Mouse (Mus musculus) spleen, postnatal 10 days (tissue): Measurements from ENCODE around the gene Olfr1095.

ENCODE experiments used
- DNase-seq, 2 experiments: peaks; one replicate each; pipeline ENCODE4 v3.0.0; 2021 to 2022; ENCODE audit warnings: low spot score in 2 of 2

The Olfr1095 gene

DNA sequence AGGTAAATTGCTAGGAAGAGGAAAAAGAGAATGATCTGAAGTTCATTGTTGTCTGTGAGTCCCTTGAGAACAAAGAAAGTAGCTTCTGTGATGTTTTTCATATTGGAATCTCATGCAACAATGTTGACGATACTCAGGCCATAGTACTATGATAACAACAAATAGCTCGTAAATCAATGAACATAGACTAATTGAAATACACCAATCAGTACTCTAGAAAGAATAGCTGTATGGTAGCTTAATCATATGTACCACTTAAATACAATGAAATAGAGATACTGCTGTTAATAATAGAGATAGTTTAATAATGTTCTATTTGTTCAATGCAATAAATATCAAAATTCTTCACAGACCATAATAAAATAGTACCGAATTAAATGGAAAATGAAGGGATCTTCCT, at the start of gene Olfr1095:
Olfr1095 (minus strand) TSS at position 101 of the 400 bp plus-strand sequence.
- no peak for DNase-seq

GRCm38 (mm10) chr2:86892116-86892515, 40.6 kb upstream of the Olfr1095 start, which contains the start of gene Olfr1097:
TSS of gene Olfr1097 (minus strand) at chr2:86892216.
- DNase-seq: no peak

DNA sequence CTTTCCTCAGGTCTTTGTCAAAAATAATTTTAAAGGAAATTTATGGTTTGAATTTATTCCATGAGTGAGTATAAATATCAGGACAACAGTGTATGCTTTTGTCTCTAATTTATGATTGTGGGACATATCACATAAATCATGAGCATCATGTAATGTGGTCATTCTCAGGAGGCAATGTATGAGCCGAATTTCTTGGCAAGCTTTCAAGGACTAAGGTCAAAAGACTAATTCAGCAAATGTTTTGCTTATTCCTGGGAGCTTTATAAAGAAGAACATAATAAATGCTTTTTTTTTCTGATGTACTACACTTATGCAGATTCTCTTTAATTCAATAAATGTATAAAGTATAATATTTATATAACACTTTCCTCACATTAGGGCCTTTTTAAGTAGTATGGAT, 23.2 kb upstream of the Olfr1095 start, which contains the start of gene Gm13723:
Gm13723 (minus strand) TSS at position 101 of the 400 bp plus-strand sequence.
- no peak for DNase-seq

DNA sequence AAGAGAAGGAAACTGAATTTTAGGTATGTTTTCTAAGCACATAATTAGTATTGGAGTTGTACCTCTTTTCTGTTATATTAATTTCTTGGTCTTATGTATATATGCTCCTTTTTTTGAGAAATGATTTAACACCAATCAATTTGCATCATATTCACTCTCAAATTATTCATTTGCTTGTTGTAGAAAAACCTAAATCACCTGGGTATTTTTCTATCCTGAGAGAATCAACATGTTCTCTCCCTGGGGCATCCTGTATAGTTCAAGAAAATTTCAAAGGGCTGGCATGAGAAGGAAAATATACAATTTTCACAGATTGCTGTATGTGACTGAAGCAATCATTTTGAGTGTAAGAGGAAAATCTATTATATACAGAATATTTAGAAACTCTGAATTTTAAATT, 27.1 kb downstream of the Olfr1095 start, which contains the start of gene Olfr1094:
Olfr1094 (plus strand) TSS at position 301 of the 400 bp plus-strand sequence.
- DNase-seq: no peak

DNA sequence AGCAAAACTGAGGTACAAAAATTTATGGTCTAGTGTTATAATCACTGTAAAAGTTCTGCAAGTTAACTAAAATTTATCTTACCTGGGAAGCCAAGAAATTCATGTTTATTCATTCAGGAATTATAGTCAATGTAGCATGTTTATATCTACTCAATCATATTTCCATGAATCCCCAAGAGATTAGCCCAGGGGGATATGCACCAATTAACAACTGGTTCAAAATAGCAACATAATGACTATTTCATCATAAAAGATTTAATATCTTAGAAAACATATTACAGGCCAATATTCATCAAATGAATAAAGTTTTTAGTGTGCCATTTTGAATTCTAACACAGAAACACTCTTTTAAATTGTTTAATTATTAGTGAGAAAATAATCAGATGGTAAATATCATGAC, 41.6 kb downstream of the Olfr1095 start, which contains the start of gene Olfr141:
Olfr141 (minus strand) TSS at position 101 of the 400 bp plus-strand sequence.
- no peak for DNase-seq
